ENCODE assay signal across 14 mouse cellular contexts in genomic region chr2:167414461-167414860, GRCm38 (mm10).
"Had no signal": no experiment of that assay in that cellular context is flagged by ENCODE, and none has a peak within 500 bp of the region (broad histone marks: within the 10 kb centered on the region; RNA-seq: fewer than 3 reads in every experiment).

No protein-coding gene starts in this region.

- H3K4me2 ChIP-seq: limb, embryonic 12.5 days; limb, embryonic 15.5 days; liver, embryonic 12.5 days; liver, embryonic 15.5 days; midbrain, embryonic 11.5 days had no signal

- H3K4me3 ChIP-seq: limb, embryonic 12.5 days; limb, embryonic 15.5 days; liver, embryonic 12.5 days; liver, embryonic 15.5 days had no signal

- DNase-seq: kidney, postnatal 14 days; kidney, postnatal 4 days; left cerebral cortex, postnatal 4 days; lung, adult 2 months; lung, postnatal 14 days; lung, postnatal 4 days; midbrain, embryonic 14.5 days; thymus, adult 18-20 months; thymus, postnatal 36 days had no signal

- H3K4me1 ChIP-seq: limb, embryonic 12.5 days; limb, embryonic 15.5 days had no signal

- H3K9ac ChIP-seq: limb, embryonic 12.5 days; limb, embryonic 15.5 days; liver, embryonic 12.5 days; liver, embryonic 15.5 days had no signal

- H3K36me3 ChIP-seq: limb, embryonic 12.5 days; limb, embryonic 15.5 days; liver, embryonic 12.5 days; liver, embryonic 15.5 days had no signal

- H3K27me3 ChIP-seq: limb, embryonic 12.5 days; limb, embryonic 15.5 days; liver, embryonic 12.5 days; liver, embryonic 15.5 days had no signal

- H3K27ac ChIP-seq: limb, embryonic 12.5 days; limb, embryonic 15.5 days; liver, embryonic 12.5 days; liver, embryonic 15.5 days had no signal

- ATAC-seq: liver, embryonic 12.5 days had no signal

- H3K9me3 ChIP-seq: limb, embryonic 15.5 days; liver, embryonic 15.5 days had no signal
